Mouse (Mus musculus) kidney, postnatal 4 days (tissue): ENCODE results near the gene Sirpa.

Experiments
- DNase-seq, 2 experiments: peaks; one replicate each; pipeline ENCODE4 v3.0.0; 2021; ENCODE audit warnings: mixed read lengths in 2 of 2

The Sirpa gene

DNA sequence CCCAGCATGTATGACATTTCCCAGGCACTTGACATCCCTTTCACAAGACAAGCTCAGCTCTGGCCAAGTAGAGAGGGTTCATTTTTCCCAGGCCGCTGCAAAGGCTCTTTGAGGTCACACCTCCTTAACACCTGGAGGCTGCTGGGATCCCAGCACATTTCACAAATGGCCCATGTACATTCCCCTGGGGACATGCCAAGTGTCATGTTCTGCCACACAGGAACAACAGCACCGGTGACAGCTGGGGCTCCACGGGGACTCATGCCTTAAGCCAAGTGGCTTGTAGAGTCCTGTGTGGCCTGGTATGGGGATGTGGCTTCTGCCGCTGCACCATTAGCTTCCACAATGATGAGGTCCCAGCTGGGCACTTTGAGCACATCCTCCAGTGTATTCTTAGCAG lies 60.0 kb downstream of the Sirpa start:
- no peak for DNase-seq

DNA sequence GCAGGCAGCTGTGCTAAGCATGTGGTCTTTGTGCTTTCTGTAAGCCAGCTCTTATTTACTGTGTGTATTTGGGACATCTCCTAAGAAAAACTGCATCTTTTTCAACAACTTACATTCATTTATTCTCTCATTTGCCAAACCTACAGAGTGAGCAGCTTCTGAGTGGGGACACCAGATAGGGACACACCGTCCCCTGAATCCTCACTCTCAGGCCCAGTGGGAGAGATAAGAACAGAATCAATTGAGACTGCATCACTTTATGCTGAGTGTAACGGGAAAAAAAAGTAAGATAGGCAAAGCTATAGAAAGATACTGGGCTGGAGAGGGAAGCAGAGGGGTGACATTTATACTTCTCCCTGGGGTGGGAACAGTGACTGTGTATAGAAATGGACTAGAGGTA lies 61.0 kb downstream of the Sirpa start:
- no peak for DNase-seq

DNA sequence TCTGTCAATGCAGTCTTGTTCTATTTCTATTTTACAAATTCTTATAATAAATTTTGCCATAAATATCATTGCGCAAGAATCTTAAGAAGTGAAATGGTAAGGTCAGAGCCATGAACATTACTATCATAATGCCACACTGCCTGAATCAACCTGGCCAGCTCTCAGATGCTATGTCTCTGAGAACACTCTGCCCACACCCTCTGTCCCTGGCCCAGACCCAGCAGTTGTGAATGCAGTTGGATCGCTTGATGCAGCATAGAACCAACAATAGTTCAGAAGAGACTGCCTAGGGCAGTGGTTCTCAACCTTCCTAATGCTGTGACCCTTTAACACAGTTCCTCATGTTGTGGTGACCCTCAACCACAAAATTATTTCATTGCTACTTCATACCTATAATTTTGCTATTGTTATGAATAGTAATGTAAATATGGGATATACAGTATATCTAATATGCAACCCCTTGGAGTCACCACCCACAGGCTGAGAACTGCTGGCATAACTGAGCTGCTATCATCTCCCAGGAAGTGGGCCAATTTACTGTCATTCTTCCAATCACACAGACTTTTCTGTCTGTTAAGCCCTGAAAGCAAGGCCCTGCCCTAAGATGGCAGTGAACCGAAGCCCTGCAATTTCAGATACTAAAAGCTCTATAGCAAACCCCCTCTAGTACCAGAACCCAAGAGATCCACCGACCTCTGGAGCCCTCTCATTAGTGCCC lies 61.8 kb downstream of the Sirpa start:
- no peak for DNase-seq

DNA sequence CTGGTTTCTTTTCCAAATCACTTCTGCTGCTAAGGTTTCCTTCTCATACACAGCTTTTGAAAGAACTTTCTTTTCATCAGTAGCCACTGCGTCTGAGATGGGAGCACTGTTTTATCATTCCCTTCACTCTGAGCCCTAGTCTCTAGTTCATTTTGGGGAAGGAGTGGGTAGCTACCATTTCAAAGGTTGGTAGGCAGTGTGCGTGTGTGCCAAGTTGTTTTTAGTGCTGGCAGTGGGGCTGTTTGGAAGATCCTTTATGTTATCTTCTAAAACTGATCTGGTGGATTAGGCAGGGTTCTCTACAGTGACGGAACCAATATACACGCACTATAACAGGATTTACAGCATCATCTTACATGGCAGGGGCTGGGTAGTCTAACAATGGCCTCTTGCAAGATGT lies 62.4 kb downstream of the Sirpa start:
- DNase-seq, result no peak

DNA sequence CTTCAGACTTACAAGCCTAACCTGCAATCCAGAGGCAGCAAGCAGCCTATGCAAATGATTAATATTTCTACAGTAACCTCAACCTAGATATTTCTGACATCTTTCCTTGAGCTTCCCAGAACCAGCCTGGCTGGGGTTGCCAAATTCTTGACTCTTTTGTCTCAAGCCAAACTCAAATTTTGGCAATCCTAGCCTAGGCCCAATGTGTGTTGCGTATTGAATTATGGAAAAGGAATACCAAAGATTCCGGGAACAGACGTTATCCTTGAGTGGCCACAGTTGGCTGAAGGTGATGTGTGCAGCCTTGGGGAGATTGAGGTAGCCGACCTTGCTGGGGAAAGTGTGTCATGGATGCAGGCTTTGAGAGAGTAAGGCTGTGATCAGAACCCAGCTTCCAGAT lies 66.2 kb downstream of the Sirpa start:
- no peak for DNase-seq

DNA sequence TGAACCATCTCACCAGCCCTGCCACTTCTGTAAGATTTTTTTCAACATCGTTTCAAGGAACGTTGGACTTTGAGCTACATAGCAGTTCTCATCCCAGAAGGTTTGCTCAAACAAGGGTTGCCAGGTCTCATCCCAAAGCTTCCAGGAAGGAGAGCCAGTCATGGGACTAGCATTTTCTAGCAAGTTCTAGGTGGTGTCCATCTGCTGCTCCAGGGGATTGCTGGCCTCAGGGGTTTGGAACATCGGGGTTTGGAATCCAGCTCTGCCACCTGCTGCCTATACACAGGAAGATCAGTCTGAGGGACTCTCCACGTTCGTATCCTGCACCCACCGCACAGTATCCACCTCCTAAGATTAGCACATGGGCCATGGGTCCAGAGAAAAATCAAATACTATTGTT lies 67.4 kb downstream of the Sirpa start:
- peak; percentile 11 to 45 for DNase-seq

DNA sequence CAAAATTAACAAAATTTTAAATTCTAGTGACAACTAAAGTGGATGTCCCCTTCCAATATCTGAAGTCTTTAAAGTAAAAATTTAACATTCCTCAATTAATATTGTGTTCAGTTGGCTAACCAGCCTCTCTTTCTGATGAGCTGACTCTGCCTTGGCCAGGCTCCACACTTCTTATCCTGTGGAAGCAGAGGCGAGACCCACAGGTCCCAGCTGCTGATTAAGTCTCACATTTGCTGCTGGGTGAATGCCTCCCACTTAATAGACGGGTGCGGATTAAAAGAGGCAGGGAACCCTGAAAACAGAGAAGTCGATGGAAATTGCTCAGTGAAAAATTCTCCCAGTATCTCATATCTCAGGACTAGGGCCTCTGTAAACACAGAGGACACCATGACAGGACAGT lies 69.8 kb downstream of the Sirpa start:
- DNase-seq, result no peak

DNA sequence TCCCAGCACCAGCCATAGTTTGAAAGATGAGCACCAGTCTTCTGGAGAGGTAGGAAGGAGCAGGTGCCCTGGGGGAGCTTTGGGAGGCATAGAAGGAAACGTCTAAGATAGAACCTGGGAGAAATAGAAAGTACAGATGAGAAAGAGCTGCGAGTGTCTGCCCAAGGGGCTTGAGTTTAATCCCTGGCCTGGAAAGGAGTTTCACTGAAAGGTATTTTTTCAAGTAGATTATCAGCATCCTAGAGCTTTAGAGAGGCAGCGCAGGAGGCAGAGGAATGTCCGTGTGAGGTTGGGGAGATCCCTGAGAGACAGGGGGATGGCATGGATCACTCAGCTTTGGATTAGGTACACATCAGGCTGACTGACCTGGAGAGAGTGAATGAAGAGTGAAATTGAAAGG lies 79.3 kb downstream of the Sirpa start:
- DNase-seq, result no peak

DNA sequence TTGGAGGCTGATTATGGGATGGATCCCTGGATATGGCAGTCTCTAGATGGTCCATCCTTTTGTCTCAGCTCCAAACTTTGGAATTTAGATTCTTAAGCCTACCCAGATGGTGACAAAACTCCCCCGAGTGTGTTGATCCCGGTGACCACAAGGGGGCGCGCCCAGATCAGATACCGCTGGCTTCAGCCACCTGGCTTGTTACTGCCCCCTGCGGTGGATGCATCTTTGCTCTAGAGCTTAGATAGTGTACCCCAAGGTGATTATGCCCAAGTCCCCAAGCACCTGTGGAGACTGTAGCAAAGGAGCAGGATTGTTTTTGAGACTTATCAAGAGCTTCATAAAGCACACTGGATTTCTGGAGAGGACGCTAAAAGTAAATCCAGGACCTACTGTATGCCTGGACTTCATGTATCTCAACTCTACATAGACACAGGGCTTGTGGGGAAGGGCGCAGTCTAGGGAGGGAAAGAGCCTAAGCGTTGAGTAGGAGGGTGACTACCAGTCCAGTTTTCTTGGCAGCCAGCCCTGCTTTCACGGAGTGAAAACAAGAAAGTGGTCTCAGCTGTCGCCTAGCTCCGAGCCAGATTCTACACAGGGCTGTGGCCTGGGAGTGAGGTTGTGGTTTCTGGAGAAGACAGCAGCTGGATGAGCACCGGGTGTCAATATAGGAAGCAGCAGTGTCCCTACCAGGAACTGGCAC lies 82.5 kb downstream of the Sirpa start:
- peak; percentile 91 for DNase-seq

DNA sequence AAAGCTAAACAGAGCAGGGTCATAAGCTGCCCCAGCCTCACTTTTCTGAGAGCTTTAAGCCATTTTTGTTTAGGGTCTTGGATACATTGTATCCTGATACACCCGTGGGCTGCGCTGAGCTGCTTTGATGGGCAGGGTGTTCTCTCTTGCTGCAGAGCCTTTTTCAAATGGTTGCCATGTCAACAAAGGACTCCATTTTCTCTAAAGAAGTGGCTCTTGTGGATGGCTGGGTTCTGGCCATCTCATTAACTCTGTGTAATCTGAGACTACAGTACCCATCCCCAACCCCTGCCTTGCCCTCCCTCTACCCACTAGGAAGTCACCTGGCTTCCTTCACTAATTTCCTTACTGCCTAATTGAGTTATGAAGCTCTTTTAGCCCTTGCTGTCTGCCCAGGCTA lies 85.0 kb downstream of the Sirpa start:
- peak in 1 of 2 experiments; percentile 8 for DNase-seq

DNA sequence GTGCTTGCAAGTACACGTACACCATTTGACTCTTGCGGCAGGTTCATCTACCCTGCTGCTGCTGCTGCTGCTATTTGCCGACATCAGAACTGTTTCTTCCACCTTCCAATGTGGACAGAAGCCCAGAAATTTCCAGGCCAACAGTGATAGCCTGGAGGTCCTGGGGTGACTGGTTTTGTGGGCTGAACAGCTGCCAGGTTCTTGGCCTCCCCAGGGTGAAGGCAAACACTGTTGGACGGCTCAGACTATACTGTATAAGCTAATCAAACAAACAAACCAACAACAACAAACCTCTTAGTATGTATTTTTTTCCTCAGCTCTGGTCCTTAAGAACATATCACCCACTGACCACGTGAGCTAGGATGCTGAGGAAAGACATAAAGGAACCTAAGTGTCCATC lies 86.4 kb downstream of the Sirpa start:
- DNase-seq, result no peak

DNA sequence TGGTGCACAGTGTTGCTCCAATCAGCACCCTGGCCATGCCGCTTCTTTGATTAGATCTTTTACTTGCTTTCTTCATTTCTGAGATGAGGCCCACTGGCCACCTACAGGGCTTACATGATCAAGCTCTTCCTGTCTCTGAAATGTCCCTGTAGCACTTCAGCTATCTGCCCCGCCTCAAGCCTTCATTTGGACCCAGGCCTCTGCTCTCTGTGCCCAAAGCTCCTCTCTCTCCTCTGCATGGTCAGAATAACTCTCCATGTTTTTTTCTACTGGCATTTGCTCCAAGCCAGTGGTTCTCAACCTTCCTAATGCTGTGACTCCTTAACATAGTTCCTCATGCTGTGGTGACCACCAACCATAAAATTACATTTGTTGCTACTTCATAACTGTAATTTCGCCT lies 87.6 kb downstream of the Sirpa start:
- DNase-seq, result no peak
